Mouse (Mus musculus) kidney, postnatal 0 days (tissue): ENCODE results near the gene Ptprk. TPM values are rescaled to one million over a fixed set of nuclear protein-coding genes. Genes with fewer than 3 reads are reported as not detected.

Source experiments
- ATAC-seq: fragments of 200-750 bp; cut with Nextera tagmentation; replicated peaks from 2 replicates; pipeline ENCODE4 v1.8.0; 2017; ENCODE audit warnings: low read depth, moderate number of reproducible peaks, moderate TSS enrichment, moderate library complexity; ENCODE audit not compliant: low FRiP score
- DNase-seq: peaks from one replicate; pipeline ENCODE4 v3.0.0-alpha.2; 2016; ENCODE audit warnings: low spot score
- H3K27ac ChIP-seq: fragments of 300-500 bp; sonication (generic); 2 replicates; pipeline ENCODE4 v1.5.1; 2014; ENCODE audit warnings: mild to moderate bottlenecking
- H3K27me3 ChIP-seq: fragments of 300-500 bp; sonication (generic); 2 replicates; pipeline ENCODE4 v1.6.1; 2014; ENCODE audit warnings: low read length, mixed read lengths; ENCODE audit not compliant: insufficient read depth
- H3K36me3 ChIP-seq: fragments of 300-500 bp; sonication (generic); 2 replicates; pipeline ENCODE4 v1.6.1; 2014; ENCODE audit warnings: low read length, mixed read lengths; ENCODE audit not compliant: insufficient read depth
- H3K4me1 ChIP-seq: fragments of 300-500 bp; sonication (generic); replicated peaks from 2 replicates; pipeline ENCODE4 v1.6.1; 2014; ENCODE audit warnings: antibody characterized with exemption, low read length, mixed read lengths; ENCODE audit not compliant: insufficient read depth
- H3K4me2 ChIP-seq: fragments of 300-500 bp; sonication (generic); 2 replicates; pipeline ENCODE4 v1.6.1; 2014; ENCODE audit warnings: mild to moderate bottlenecking, low read length, moderate library complexity, mixed read lengths
- H3K4me3 ChIP-seq: fragments of 300-500 bp; sonication (generic); replicated peaks from 2 replicates; pipeline ENCODE4 v1.5.1; 2014; ENCODE audit warnings: low read depth, low read length
- H3K9ac ChIP-seq: fragments of 300-500 bp; sonication (generic); 2 replicates; pipeline ENCODE4 v1.6.1; 2014; ENCODE audit warnings: low read depth, low read length
- H3K9me3 ChIP-seq: fragments of 300-500 bp; sonication (generic); replicated peaks from 2 replicates; pipeline ENCODE4 v1.6.1; 2016; ENCODE audit warnings: low read length, inconsistent platforms, mixed read lengths
- CTCF ChIP-seq: IDR thresholded peaks from 2 replicates; pipeline ENCODE4 v1.5.1; 2016; ENCODE audit warnings: antibody characterized with exemption, low read depth, mild to moderate bottlenecking, moderate library complexity
- WGBS: fragments of 180-500 bp; shearing (Covaris S2); extraction: QIAGEN DNeasy Blood & Tissue Kit; methylation state at CpG from one replicate; pipeline ENCODE4 v1.1.7; 2014; 5-methylcytosine and 5-hydroxymethylcytosine counted together
- polyA plus RNA-seq: library from polyadenylated mRNA; unstranded; fragments of >200 nt; fragmentation: Nextera tagmentation; extraction: Ambion mirVana; gene quantifications from 2 replicates; pipeline ENCODE4 v1.2.1, GENCODE M21; 2015

Ptprk gene
- polyA plus RNA-seq, 1 experiment from 2014 or later, result 24.5 TPM

DNA sequence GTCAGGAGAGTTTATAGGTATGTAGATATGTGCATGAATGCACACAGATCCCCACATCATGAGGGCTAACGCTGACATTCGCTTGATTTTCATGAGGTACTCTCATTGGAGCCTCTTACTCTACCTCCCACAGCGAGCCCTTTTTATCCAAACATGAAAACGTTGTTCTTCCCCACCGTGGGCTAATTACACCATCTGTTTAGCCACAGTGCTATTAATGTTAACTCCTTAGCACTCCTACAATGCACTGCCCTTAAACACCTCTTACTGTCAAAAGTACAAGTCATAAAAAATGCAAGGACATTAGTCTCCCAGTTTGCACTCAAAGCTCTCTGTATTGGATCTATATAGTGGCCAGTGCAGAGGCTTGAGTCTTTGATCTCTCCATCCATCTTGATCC lies 70.7 kb downstream of the Ptprk start:
- Histone ChIP-seq H3K4me3 (no peak overlapping the region), H3K36me3 (no peaks in the 10 kb centered on the region), H3K27me3 (no peaks in the 10 kb centered on the region), H3K4me1 (no peaks in the 10 kb centered on the region), H3K9ac (no peak overlapping the region), H3K4me2 (no peak overlapping the region), H3K27ac (no peak overlapping the region), H3K9me3 (no peaks in the 10 kb centered on the region)
- ATAC-seq (no peak), DNase-seq (no peak)
- no peak for TF ChIP-seq CTCF
- WGBS, result 41% methylated on average over 5 of the region's 5 CpGs

- Histone ChIP-seq H3K9ac (no peak overlapping the region), H3K4me1 (no peaks in the 10 kb centered on the region), H3K27me3 (no peaks in the 10 kb centered on the region), H3K9me3 (no peaks in the 10 kb centered on the region), H3K36me3 (no peaks in the 10 kb centered on the region), H3K4me2 (no peak overlapping the region), H3K4me3 (no peak overlapping the region), H3K27ac (no peak overlapping the region)
- no peak for ATAC-seq
- WGBS, result 62% methylated on average over 20 of the region's 20 CpGs
- DNase-seq, result peak; percentile 10
- no peak for TF ChIP-seq CTCF
These were observed 81.4 kb downstream of the Ptprk start for GRCm38 (mm10) chr10:28155688-28156685.

GRCm38 (mm10) chr10:28159716-28160115 lies 85.1 kb downstream of the Ptprk start:
- H3K4me2 ChIP-seq, result no peak overlapping the region
- no peaks in the 10 kb centered on the region for H3K27me3 ChIP-seq
- H3K9me3 ChIP-seq, result no peaks in the 10 kb centered on the region
- no peak overlapping the region for H3K4me3 ChIP-seq
- no peaks in the 10 kb centered on the region for H3K36me3 ChIP-seq
- DNase-seq (no peak), ATAC-seq (no peak)
- no peak overlapping the region for H3K9ac ChIP-seq
- no peak overlapping the region for H3K27ac ChIP-seq
- H3K4me1 ChIP-seq, result no peaks in the 10 kb centered on the region
- 87% methylated on average over 4 of the region's 4 CpGs for WGBS
- TF ChIP-seq CTCF, result no peak

DNA sequence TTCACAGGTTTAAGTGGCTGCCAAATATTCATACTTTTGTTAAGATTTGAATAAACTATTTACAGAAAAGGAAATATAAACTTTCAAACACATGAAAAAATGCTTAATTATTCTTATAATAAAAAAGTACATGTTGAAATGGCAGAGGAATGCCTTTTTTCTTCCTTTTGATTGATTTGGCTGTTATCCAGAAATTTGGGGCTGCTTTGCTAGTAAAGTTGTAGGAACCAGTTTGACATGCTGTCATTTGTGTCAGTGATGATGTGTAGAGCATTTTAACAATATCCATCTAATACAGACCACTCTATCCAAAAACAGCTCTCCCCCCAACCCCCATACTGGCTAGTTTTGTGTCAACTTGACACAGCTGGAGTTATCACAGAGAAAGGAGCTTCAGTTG lies 86.7 kb downstream of the Ptprk start:
- ATAC-seq (no peak), DNase-seq (no peak)
- Histone ChIP-seq H3K36me3 (no peaks in the 10 kb centered on the region), H3K27ac (no peak overlapping the region), H3K27me3 (no peaks in the 10 kb centered on the region), H3K4me2 (no peak overlapping the region), H3K4me3 (no peak overlapping the region), H3K9ac (no peak overlapping the region), H3K4me1 (no peaks in the 10 kb centered on the region), H3K9me3 (no peaks in the 10 kb centered on the region)
- TF ChIP-seq CTCF, result no peak

GRCm38 (mm10) chr10:28164250-28164649 lies 89.6 kb downstream of the Ptprk start:
- H3K9me3 ChIP-seq, result no peaks in the 10 kb centered on the region
- H3K27me3 ChIP-seq, result no peaks in the 10 kb centered on the region
- no peak for TF ChIP-seq CTCF
- no peak overlapping the region for H3K27ac ChIP-seq
- DNase-seq, result no peak
- H3K4me1 ChIP-seq, result no peaks in the 10 kb centered on the region
- H3K4me2 ChIP-seq, result no peak overlapping the region
- no peak overlapping the region for H3K9ac ChIP-seq
- H3K36me3 ChIP-seq, result no peaks in the 10 kb centered on the region
- ATAC-seq, result no peak
- H3K4me3 ChIP-seq, result no peak overlapping the region

- H3K27me3 ChIP-seq, result no peaks in the 10 kb centered on the region
- H3K4me3 ChIP-seq, result no peak overlapping the region
- H3K4me2 ChIP-seq, result no peak overlapping the region
- DNase-seq (no peak), ATAC-seq (no peak)
- no peaks in the 10 kb centered on the region for H3K4me1 ChIP-seq
- no peak overlapping the region for H3K27ac ChIP-seq
- no peak for TF ChIP-seq CTCF
- H3K9me3 ChIP-seq, result no peaks in the 10 kb centered on the region
- H3K36me3 ChIP-seq, result no peaks in the 10 kb centered on the region
- H3K9ac ChIP-seq, result no peak overlapping the region
These were observed 90.1 kb downstream of the Ptprk start for GRCm38 (mm10) chr10:28164746-28165145.
